Mouse (Mus musculus) T-helper 1 cell (primary cell): ENCODE data around the gene Hoxb8.

Experiments used
- in situ Hi-C: fragments of 300-600 bp; cut with MboI, MseI; formaldehyde crosslinking; loops from one replicate; pipeline ENCODE4 v1.15.1; 2025; ENCODE audit warnings: high pct_unique_total_duplicates

Gene Hoxb8

DNA sequence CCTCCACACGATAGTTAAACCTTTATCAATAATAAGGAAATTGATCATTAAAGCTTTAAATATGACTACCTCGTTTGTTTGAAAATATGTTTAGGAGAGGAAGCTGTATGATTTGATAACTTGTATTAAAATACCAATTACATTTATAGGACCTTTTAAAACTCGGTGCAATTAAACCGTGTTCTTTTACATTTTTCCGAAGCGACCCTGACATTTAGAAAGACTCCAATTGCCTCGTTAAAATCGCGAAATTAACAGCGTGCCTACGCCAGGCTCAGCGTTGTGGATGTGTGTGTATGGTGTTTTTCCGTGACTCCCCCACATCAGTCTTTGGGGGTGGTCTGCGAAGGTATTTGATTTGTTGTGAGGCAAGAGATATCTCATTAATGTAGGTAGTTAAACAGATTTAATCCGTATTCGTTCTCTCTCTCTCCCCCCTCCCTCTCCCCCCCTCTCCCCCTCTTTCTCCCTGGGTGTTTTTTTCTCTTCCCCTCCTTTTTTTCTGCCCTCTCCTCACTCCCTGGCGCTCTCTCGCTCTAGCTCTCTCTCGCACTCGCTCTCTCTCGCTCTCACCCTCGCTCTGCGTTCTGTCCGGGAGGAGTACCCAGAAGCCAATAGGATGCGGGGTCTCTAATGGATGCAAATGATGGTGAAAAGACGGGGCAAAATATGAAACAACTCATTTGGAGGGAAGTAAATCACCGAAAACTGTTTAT, at the start of gene Hoxb8:
Gene Hoxb8 (plus strand): TSS at position 51 of the 716 bp plus-strand sequence.
- in situ Hi-C loops = no loop called here

DNA sequence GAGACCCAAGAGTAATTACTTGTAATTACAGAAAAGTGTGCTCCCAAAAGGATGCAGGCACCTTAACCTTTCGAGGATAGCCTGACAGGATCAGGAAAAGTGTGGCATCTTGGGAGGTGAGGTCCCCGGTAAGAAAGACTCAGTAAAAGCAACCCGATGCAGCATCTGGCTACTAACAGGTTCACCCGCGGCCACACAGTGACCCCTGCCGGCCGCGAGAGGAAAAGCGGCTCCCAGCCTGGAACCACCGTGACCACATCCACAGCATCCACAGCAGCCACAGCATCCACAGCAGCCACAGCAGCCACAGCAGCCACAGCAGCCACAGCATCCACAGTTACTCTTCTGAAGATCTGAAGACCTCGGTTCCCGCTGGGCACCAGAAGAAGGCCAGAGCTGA, 46.8 kb upstream of the Hoxb8 start:
- in situ Hi-C loops = loop anchor here (5.0 to 25.0 kb wide), 3 partner anchors 88 to 248 kb away; no protein-coding TSS in a partner anchor

DNA sequence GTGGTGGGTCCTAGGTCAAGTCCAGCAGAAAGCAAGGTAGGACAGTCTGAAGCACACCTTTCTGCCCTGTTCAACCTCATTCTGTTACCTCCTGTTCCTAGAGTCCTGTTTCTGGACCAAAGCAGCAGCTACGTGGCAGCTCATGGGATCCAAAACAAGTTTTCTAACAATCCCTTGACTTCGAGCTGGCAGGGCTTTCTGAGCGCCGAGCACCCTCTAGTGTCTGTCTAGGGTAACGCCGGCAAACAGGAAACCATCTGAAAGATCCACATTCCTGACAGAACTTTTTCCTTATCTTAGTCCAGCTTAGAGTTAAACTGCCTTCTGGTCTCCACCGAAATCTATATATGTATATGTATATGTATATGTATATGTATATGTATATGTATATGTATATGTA, 41.5 kb upstream of the Hoxb8 start:
- in situ Hi-C loops = loop anchor here (25.0 kb wide), 1 partner anchor 253 kb away; no protein-coding TSS in a partner anchor

DNA sequence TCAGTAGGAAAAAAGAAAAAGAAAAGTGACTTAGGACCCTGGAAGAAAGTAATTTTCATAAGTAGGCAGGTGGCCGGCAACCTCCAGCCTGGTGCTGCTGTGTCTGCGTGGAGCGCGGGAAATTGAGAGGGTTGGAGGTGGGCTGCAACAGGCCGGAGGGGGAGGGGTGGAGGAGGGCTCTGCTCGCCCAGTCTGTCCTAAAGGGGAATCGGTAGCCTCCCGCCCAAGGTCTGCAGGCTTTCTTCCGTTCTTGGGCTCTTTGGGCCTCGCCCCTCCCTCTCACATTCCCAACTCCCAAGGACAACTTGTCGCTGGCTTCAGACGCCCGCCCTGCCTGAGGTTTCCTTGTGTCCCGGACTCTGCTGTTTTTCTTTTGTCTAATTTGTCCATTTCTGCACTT, 30.8 kb upstream of the Hoxb8 start:
- in situ Hi-C loops = no loop called here

DNA sequence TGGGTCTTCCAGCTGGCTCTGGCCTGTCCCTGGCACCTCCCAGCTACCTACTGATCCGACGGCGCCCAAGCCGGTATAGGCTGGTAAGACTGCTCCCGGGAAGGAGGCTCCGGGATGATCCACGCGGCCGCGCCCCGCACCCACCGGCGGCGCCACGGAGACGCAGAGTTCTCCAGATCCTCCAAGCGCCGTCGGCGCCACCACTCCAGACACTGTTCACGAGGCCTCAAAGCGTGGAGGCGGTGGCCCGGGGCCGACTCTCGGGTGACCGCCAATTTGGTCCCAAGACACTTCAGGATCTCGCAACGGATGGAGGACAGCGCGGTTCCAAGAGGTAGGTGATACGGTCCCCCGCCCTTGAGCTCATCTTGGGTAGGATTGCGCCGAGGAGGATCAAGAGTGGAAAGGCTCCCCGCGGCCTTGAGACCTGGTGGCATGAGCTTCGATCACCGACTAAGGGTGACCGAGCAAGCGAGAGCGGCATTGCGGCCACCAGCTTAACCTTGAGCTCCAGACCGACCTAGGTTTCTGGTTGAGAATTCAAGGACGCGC, 30.1 kb upstream of the Hoxb8 start:
- in situ Hi-C loops = no loop called here

DNA sequence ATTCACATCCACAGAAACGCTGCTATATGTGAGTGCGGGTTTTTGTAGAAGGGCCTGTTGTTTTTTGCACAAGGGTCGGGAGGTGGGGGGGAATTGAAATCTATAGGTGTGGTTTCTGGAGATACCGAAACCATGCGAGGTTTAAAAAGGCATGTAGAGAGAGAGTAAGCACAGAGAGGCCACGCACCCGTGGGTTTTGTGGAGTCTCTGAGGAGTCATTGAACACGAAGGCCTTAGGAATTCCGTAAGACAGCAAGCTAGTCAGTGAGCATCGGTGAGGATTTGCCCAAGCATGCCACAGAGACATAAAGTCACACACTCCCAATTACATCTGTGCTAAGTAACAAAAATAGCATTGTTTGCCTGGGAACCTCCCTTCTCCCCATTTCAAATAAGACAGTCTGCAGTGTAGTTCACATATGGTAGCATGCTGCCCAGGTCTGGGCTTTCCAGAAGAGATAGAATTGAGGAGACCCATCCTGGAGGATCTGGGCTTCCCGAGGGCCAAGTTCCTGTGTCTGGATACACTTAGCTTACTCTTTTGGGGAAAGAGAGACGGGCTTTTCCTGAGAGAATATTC, 29.1 kb upstream of the Hoxb8 start:
- in situ Hi-C loops = no loop called here

DNA sequence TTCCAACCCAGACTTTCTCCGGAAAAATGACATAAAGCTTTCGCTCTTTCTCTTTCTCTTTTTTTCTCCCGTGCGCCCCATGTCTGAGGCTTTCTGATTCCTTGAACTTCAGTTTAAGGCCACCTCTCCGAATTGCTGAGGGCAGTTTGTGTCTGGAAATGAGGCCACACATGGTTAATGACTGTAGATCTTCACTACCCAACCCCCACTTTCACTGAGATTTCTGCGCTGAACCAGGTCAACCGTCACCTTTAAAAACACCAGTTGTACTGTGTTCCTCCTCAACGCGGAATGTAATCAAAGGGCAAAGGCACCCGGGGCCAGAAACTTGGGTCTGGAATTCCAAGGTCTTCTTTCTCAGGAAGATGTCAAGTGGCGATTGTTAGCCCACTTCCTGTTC, 27.5 kb upstream of the Hoxb8 start:
- in situ Hi-C loops = no loop called here

DNA sequence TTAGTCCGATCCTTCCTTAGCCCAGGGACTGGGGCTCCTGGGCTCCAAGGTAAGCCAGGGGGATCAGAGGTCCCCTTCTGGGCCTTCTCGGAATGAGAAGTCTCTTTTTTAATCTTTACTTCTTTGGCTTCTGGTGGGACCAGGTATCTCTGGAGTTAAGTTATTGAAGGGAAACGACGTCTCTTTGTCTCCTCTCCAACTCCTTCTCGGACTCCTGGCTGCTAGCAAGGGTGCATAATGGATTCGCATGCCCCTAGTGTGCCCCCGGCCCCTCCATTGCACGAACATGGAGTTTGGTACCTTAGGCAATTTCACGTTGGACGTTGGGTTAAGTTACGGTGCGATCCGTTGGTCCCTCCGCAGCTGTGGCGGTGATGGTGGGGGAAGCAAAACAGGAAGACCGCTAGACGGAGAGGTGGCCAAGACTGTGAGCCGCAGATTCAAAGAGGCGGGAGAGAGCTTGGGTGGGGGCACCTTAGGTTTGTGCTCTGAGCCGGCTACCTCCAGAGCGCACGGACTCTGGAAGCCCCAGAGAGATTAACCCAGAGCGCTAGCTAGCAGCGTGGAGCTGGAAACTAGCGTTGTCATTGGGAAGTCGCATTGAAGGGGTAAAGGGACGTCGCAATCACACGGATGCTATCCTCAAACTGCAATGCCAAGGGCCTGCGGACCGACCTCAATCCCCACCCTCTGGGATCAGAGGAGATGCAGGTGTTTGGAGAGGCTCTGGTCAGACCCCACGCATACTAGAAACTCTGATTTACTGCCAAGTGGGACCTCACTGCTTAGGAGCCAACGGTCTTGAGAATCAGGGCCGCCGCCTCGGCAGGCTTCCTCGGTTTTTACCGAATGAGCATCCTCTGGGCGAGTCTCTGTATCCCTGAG, 26.4 kb upstream of the Hoxb8 start:
- in situ Hi-C loops = no loop called here

DNA sequence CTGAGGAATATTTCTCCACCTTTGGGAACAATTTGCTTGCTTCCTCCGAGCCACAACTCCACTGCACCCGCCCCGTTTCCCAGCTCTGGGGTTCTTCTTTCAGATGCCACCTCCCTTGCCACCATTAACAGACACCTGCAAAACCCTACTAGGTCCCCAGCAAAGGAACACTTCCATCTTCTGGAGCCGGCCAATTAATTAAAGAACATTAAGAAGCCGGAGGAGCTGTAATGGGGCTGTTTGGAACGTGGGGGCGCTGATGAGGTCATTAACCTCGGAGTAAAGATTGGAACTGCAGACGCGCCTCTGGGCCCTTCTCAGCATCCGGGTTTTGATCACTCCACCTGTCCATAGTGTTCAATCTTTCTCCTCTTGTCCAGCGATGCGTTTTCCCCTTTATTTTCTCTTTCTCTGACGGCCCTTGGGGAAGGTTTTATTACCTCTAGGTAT, 25.7 kb upstream of the Hoxb8 start:
- in situ Hi-C loops = no loop called here

DNA sequence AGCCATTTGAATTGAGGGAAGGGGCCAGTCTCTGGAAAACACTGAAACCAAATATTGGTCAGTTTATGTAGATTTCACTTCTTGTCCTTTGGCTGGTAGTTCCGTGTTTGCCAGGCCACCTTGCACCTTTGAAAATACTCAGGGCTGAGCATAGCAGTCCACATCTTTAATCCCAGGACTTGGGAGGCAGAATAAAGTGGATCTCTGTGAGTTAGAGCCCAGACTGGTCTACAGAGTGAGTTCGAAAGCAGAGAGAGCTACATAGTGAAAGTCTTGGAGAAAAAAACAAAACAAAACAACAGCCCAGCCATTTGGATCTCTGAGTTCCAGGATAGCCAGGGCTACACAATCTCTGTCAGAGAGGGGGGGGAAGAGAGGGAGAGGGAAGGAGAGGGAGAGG, 24.6 kb upstream of the Hoxb8 start:
- in situ Hi-C loops = no loop called here

DNA sequence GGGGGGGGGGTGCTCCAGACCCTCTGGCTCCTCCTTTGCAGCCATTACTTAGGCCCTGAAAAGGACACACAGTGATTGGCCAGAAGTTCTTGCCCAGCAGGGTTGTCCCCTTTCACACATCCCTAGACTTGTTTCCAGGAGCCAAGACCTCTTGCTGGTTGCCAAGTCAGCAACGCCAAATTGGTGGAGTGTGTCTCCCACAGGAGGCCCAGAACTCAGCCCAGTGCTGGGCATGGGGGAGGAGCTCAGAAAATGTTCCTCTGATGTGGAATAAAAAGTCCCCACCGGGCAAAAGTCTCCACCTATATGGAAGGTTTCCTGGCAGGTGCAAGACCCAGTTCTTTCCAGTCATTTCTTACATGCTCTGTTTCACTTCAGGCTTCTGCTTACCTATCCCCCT, 22.7 kb upstream of the Hoxb8 start:
- in situ Hi-C loops = no loop called here

DNA sequence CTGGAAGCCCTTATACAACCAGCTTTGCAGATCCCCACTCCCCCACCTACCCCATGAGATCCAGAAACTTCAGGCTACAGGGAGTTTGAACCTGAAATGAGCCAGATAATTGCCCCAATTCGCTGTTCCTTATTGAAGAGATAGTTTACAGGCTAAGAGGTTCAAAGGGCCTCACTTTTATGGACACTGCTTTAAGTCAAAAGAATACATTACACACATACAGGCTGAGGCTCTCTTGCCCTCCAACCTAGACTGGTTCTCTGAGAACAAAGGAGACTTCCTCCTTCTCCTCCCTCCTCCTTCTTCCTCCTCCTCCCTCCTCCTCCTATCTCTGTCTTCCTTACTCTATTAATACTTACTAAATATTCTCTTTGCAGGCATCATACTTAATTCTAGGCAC, 22.2 kb upstream of the Hoxb8 start:
- in situ Hi-C loops = no loop called here

DNA sequence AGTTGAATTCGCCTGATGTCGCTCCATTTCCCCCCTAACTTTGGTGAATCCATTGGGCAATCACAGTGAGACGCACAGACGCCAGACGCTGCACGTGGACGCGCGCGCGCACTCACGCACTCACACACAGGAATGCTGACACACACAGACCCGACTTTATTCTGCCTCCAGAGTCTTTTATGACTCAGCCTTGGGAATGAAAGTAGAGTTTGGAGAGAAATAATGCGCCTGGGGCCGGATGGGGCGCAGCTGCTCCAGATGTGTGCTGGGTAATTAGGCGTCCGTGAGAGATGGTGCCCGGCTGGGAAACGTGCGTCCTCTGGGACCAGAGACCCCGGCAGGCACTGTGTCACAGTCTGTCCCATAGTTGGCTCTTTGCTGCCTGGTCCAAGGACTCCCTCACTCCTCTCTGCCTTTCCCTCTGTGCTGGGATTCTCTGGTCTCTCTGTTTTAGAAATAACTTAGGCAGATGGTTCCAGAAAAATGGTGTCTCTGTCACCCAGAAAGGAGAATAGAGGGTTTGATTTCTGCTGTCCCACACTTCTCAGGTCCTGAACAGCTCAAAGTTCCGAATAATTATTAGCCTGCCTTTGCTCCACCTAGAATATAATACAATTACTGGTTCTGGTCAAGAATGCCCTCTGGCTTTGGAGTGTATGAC, 21.3 kb upstream of the Hoxb8 start:
- in situ Hi-C loops = no loop called here

DNA sequence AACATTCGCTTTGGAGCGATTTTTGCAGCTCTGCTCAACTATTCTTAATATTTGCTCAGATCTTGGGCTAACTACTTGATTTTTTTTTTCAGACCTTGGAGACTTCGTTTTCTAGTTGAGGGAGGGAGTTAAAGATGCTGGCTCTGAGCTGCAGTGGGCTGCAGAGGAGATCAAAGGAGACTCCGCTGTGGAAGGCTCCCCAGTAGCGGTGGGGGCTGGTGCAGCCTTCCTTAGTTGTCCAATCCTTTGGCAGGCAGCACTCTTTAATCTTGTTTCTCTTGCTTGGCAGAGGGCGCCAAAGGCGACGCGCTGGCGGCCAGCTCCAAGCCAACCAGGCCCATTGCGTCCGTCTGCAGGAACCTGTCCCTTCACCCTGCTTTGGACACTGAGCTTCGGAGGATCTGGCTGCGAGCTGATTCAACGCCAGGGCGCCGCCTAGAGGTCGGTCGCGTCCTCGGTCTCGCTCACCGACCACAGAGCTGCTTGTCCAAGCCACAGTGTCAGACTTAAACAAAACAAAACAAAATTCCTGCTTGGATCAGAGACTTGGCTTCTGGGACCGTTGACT, 20.3 kb upstream of the Hoxb8 start:
- in situ Hi-C loops = no loop called here

DNA sequence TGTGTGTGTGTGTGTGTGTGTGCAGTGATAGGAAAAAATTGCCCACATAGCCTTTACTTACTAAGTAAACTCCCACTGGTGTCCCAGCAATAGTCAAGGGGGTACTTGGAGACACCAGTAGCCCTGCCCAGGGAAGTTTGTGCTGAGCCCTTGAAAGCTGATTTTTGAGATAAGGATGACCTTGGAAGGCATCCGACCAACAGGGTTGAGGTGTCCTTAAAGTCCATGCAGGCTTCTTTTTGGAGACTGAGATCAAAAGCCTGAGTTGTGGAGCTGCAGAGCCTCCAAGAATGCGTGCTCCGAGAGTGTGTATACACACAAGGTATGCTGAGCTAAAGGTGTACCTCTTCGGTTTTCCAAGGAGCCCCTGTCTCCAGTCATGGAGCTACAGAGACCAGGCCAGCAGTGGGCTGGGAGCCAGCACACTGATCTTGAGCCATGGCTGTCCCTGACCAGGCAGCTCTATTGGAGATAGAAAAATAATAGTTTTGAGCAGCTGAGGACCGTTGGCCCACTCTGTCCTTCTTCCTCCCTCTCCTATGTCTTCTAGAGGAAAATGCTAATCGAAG, 19.4 kb upstream of the Hoxb8 start:
- in situ Hi-C loops = no loop called here

DNA sequence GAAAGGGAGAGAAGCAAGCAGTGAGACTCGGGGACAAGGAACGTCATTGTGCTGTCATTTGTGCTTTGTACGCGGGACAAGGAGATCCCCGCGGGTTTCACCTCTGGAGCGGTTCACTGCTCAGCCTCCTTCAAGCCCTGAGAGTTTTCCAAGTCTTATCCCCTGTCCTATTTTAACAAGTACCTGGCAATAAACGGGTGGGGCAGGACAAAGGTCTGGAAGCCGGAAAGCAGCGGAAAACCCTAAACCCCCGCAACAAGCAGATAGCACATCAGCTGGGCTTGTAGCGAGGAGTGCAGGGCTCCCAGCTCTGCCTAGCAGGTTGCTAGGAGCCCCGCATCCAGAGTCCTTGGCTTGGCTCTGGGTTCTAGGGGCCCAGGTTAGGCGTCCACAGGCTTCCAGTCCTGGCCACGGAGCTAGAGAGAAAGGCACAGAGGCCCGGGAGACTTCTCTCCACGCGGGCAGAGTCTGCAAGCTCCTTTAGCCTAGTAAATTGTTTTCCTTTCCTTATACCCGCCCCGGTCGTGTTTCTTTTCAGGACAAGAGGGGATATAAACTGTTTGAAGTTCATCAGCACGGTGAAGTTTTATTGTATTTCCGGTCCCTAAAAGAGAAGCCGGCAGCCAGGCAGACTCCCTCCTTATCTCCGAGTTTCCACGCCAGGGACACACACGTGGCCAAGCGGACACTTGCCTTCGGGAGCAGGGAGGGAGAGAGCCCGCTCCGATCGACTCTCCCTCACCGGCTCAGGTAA, 17.9 kb upstream of the Hoxb8 start:
- in situ Hi-C loops = no loop called here

DNA sequence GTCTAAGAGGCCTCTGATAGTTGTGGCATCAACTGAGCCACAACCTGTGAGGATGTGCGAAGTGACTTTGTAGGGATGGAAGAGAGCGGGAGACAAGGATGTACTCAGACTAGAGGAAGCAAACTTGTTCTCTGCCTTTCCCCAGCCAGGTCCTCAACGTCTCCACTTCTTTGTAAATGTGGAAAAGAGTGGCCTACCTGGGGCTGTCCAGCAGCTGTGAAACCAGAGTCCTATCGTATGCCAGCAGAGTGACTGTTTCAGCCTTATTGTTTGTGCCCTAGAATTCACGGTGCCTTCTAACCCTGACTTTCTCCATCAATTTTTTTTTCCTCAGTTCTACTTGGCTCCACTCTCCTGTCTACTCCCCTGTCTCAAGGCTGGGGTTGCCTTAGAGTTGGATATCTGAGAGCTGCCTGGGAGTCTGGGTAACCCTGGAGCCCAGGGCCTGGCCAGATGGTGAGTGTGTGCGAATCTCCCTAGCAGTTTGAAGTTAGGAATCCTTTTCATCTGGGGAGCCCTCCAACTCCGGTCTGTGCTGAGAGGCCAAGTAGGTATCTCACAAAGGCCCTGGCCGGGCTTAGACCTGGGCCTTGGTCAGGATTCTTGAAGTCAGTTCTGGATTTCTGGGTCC, 17.2 kb upstream of the Hoxb8 start:
- in situ Hi-C loops = loop anchor here (5.0 kb wide), 1 partner anchor 493 kb away; no protein-coding TSS in a partner anchor

DNA sequence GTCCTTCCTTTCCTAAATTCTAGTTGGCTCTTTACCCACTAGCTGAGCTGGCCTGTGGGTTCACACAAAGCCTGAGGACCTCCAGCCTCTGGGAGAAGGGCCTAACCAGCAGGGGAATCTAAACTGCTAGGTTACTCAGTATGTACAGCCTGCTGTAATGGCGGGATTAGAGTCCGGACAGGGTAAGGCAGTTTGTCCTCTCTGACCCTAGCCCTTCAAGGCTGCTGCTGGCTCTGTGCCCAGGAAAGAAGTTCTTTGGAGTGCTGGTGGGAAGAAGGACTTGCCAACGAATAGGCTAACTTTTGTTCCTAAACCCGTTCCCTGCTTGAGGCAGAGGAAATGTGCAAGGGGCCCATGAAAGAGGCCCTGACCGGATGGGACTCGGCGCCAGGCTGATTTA, 15.8 kb upstream of the Hoxb8 start:
- in situ Hi-C loops = loop anchor here (5.0 kb wide), 1 partner anchor 491 kb away; no protein-coding TSS in a partner anchor
